Mouse (Mus musculus): ENCODE results near the gene Arhgap4.

Gene Arhgap4

DNA sequence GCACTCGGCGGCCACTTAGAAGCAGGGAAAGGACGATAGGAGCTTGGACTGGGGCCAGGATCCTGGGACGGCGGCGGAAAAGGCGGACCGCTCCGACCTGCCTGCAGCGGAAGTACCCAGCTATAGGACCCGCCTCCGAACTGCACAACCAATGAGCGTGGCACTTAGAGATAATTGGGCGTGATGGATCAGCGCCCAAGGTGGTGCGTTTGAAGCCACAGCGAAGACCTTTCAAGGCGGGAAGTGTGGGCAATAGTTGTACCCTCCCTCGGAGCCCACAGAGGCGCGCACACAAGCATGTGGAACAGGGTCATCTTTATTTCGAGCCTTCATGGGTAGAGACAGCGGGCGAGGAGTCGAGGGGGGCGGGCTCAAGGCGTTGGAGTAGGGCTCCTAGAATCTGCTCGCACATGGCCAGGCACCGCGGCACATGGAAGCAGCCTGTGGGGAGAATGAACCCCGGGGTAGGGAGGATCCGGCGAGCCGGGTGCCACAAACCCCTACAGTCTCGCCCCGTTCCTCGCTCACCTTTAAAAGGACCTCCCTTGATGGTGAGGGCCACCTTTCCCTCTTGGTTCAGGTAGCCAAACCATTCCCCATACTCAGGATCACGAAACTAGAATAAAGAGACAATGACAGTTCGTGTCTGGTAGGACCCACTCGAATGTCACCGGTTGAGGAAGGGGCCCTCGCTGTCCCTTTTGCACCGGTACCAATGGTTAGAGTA is at the start of gene Arhgap4, which contains the start of gene Naa10:
Gene Arhgap4, minus strand, starts transcription at position 48 of the 727 bp plus-strand sequence.
Gene Naa10, minus strand, starts transcription at position 122 of the 727 bp plus-strand sequence.
- DNase-seq (ENCODE audit: low read depth, low spot score) = peak; percentile 90

DNA sequence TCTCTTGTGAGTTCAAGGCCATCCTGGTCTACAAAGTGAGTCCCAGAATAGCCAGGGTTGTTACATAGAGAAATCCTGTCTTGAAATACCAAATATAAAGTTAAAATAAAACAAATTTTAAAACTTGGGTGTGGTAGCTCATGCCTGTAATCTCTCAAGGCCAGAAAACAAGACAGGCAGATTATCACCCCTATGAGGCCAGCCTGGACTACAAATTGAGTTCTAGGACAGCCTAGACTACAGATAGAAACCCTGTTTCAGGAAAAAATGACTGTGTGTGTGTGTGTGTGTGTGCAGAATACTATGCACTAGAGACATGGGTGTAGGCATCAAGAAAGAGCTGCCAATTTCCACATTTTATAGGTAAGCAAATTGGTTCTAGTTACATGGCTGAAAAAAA is 49.1 kb upstream of the Arhgap4 start:
- no peak for DNase-seq (ENCODE audit: low read depth, low spot score)

DNA sequence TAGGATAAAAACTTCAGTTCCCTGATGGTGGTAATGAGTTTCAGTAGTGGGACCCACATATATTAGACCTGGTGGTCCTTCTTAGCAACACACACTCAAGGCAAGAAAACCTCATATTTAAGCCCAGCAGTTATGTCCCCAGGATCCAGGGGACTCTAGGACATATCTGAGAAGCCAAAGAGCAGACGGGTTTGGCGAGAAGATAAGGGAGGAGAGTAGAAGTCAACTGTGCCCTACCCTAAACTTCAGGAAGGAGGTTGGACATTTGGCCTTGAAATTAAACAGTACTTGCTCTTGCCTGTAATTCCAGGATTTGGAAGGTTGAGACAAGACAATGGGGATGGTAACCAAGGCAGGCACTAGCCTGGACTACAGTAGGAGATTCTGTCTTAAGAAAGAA is 48.1 kb upstream of the Arhgap4 start:
- DNase-seq (ENCODE audit: low read depth, low spot score) = peak; percentile 33

DNA sequence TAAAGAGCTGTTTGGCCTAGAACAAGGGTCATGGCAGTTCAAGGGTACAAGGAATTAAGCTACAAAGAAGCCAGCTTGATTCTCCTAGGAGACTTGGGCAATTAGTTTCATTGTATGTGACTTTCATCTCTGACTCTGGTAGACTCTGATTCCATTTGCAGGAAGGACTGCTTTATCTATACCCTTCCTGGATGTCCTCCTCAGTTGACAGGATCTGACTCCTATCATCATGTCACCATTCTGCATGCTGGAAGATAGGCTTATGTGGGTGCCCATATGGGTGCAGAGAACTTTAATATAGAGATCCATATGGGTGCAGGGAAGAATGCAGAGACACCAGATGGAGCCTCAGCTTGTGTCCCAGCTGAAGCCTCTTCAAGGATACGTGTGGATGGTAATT is 47.5 kb upstream of the Arhgap4 start:
- no peak for DNase-seq (ENCODE audit: low read depth, low spot score)

DNA sequence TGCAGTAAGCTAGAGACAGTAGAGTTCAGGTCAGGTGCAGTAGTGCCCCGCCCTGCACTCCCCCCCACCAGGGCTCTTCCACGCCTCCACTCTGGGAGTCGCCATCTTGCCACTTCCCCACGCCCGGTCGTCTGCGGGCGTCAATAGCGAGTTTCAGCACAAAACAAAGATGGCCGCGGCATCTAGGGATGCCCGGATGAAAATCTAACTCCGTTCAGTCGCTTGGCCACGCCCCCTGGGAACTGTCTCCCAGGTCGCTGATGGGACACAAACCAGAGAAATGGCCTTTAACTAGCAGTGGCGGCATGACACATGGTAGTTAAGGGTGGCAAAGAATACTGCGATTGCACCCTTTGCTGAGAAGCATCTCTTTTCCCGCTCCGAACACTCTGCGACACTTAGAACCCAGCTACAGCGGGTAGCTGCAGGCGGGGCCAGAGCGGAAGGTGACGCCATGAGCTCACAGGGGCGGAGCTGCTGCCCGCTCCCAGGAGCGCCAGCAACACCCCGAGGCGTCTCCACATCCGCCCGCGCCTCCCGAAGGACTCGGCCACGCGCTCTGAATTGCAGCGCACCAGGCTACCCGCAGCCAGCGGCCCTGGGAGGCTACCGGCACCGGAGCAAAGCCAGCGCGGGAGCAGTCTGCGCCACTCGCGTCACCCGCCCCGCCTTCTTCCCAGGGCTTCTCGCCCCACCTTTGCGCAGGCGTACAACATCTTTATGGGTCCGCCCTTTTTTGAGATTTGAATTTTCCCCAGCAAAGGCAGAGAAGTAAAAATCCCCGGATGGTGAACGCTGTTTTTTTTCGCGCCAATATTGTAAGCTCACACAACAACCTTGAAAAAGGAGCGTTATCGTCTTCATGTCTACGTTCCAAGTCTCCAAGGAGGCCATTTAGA is 45.8 kb upstream of the Arhgap4 start:
- peak; percentile 89 for DNase-seq (ENCODE audit: low read depth, low spot score)

DNA sequence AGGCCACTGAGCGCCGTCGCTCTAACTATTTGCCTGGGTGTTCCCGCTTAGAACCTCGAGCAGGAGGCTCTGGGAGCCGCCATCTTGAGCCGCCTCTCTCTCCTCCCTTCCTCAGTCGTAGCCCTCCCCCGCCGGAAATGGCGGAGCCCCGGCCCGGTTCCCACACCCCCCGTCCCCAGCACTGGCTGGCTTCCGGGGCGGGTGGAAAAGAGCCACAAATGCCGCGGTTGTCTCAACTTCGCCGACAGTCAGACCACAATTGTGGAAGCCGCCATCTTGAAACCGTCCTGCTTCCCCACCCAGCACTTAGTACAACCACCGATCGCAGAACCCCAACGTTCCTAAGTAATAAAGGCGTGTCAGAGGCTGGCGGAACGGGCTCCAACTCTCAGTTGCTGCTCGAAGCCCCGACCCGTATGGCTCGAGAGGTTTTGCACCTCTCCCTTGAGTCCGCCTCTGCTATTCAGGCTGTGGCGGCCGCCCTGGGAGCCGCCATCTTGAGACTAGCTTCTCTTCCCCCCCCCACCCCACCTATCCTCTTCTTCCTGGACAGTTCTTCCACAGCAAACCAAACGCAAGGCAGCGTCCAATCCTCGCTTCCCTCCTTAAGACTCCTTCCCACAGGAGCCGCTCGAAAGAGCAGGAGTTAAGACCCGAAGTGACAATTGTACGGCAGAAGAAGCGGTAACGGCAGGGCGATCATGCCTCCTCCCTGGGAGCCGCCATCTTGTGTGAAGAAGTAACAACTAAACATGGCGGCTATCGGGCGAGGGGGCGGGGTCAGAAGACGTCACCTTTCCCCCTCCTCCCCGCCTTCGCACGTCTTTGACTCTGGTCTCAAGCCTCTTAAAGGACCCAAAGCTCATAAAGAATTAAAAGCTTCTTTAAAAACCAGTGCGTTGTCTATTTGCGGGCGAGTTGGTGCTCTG is 44.8 kb upstream of the Arhgap4 start, which contains the start of gene Hcfc1:
Gene Hcfc1, minus strand, starts transcription at position 110 of the 929 bp plus-strand sequence.
- peak; percentile 85 for DNase-seq (ENCODE audit: low read depth, low spot score)

DNA sequence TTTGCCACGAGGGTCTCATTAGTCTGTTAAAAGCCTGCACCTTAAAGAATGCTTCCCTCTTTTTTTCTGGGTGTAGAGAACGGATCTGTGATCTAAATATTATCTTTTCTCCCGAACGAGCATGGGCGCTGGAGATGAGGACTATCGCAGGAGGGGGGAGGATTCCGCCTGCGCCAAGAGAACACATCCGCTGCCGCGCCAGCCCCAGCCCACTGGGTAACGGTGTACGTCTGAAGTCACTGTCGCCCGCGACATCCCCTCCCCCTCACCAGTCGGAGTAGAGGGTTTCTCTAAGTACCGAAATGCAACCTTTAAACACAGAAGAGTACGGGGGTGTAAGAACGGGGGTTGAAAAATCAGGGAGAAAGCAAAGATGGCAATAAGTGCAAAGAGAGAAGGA is 43.6 kb upstream of the Arhgap4 start:
- peak; percentile 32 for DNase-seq (ENCODE audit: low read depth, low spot score)

DNA sequence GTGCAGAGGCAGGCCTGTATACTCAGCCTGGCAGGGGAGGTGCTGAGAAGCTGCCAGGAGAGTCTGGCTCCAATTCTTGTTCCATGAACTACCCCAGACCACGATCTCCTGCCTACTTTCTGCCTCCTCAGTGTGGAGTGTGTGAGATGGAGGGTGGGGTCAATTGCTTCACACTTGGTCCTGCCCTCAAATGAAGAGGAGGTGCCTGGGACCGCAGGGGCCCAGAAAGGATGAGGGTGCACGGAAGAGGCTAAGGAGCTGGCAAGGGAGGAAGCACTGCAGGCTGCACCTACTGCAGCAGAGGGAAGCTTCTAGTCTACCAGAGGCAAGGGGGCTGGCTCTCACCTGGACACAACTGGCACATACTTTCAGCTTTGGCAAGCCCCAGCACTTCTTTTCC is 42.7 kb upstream of the Arhgap4 start:
- no peak for DNase-seq (ENCODE audit: low read depth, low spot score)

DNA sequence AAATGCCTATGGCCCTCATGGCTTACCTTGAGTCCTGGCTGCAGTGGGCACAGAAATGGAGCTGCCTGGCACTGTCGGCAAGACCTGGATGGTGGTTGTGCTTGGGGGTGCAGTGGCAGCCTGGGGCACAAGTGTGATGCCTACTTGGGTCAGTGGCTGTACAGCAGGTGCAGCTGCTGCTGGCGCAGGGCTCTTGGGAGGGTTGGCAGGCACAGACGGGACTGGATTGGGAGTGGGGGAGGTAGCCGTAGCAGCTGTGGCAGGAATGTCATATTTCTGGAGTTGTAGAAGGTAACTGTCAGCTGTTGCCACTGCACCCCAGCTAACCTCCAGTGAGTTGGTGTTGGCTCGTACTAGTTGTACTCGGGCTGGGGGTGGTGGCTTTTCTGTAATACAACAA is 33.3 kb upstream of the Arhgap4 start:
- no peak for DNase-seq (ENCODE audit: low read depth, low spot score)

DNA sequence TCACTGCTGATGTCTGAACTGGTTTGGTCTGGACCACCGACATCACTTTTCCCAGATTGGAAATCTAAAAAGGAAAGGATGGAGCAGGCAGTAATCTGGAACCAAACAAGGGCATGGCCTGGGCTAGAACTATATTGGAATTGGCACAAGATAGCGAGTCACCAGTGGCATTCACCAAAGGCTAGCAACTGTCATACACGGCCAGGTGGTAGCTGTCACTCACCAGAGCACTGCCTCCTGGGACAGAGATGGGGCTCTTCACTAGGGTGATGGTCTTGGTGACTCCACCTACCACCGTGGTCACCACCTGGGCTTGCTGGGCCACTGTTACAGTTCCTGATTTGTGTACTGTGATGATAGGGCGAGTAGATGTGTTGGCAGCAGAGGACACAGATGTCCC is 30.9 kb upstream of the Arhgap4 start:
- no peak for DNase-seq (ENCODE audit: low read depth, low spot score)

DNA sequence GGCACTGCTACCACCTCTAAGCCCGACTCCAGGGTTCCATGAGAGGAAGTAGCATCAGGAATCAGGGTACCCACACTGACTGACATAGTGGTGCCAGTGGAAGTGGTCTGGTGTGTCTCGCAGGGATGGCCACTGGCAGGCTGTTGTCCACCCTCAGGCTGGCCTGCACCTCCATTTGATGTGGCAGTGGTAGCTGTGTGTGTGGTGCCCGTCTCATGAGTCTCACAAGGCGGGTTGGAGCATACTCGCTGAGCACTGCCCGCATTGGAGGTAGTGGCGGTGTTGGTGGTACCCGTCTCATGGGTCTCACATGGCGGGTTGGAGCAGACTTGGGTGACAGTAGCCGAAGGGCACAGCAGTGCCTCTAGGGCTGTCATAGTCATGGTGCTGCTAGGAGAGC is 27.7 kb upstream of the Arhgap4 start:
- no peak for DNase-seq (ENCODE audit: low read depth, low spot score)

DNA sequence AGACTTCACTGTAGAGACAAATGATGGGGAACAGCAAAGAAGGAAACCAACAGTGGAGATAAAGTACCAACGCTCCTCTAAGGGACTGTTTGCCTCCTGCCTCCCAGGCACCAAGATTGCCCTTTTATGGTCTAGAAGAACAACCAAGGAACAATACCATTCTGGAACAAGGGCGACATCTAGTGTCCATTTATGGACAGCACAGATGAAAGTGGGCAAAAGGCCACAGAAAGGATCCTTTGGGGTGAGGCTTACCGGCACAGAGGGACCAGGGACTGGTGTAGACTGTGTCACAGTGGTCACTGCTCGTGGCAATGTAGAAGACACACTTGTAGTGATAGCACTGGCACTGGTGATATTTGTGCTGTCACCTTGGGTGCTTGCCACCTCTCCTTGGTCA is 27.0 kb upstream of the Arhgap4 start:
- DNase-seq (ENCODE audit: low read depth, low spot score) = peak; percentile 57

DNA sequence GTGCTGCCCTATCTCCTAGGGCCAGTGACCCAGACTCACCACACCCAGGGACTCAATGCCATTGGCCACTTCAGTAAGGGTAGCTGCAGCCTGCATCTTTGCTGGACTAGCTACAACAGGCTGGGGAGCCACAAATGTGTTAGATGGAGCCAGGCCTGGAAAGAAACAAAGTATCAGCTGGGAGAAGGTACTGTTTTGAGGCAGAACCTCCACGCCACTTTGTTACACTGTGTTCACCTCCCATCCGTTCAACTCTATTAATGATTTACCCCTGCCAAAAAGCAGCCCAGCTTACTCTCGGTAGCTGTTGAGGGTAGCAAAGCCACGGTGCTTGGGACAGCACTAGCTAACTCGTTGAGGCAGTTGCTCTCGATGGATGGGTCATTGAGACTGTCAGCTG is 25.2 kb upstream of the Arhgap4 start:
- DNase-seq (ENCODE audit: low read depth, low spot score) = no peak

DNA sequence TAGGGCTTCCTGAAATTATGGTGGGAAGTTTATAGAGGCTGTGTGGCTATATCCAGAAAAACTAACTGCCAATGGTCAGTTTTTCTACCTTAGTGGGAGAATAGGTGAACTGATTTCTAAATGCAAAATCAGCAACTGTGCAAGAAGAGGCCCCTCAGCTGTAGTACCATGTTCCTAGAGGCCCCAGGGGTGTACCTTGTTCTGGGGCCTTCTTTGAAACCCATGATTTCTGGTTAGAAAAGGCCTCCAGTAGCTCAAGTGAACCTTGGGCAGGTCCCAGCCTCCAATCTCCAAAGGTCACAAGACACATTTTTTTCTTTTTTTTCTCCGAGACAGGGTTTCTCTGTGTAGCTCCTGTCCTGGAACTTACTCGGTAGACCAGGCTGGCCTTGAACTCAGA is 20.6 kb upstream of the Arhgap4 start:
- DNase-seq (ENCODE audit: low read depth, low spot score) = no peak

DNA sequence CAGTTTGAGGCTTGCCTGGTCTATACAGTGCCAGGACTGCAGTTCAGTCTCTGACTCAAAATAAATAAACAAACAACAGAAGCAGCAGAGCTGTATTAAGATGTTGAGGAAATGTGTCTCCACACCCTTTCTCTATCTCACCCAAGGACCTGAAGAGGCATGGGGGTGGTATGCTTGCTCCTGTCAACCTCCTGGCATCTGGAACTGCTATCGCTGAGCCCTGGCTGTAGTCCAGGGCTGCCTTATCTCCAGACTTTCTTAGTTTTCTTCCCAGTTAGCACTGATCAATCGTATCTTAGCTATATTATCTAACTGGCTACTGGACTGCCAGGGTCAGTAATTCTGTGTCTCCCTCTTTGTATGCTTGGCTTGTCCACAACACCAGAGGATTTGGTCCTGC is 20.2 kb upstream of the Arhgap4 start:
- DNase-seq (ENCODE audit: low read depth, low spot score) = no peak

DNA sequence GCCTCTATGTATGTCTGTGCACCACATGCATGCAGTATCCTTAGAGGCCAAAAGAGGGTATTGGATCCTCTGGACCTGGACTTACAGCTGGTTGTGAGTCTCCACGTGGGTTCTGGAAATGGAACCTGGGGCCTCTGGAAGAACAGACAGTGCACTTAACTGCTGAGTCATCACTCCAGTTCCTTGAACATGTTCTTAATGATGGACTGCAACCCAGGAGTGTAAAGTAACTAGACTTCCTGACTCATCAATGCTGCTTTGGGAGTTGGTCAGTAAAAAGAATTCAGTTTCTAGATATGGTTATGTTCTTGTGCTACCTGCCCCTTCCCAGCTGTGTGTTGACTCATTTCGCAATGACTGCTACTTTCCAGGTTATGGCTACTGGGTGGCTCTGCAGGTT is 10.2 kb upstream of the Arhgap4 start:
- no peak for DNase-seq (ENCODE audit: low read depth, low spot score)

DNA sequence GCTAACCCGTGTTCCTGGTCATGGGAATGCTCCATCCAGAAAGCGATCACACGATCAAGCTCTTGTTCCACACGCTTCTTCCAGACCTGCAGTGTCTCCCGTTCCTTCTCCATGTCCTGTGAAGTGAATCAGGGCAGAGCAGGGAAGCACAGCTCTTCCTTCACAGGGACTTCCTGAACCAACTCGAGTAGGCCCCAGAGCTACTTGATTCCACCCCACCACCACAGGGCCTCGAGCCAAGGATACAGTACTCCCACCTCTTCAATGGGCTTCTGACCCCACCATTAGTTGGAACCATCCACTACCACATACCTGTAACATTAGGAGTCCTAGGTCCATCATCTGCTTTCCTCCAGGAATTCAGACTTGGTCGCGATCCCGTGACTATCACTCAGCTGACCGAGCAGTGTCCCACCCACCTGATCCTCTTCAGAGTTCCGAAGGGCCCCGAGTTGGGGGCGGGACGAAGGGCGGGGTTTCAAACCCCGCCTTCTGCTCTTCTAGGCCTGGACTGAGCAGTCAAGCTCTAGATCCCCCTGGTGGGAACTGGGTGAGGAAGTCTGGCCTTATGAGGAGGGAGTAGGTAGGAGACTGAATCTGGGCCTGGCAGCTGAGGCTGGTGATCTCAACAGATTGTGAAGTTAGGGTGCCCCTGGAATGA is 8.9 kb upstream of the Arhgap4 start, which contains the start of gene Renbp:
Gene Renbp, minus strand, starts transcription at position 449 of the 661 bp plus-strand sequence.
- DNase-seq (ENCODE audit: low read depth, low spot score) = peak; percentile 89

DNA sequence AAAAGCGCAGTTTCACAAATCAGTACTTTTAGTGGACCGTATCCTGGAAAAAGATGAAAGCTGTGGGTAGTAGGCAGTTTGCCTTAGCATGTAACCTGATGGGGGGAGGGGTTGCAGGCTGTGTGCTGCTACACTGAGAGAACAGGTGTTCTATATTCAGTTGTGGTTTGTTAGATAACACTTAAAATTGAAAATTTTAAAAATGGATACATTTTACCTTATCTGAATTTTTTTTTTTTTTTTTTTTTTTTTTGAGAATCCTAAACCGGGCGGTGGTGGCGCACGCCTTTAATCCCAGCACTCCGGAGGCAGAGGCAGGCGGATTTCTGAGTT is 846 bp upstream of the Arhgap4 start:
- DNase-seq (ENCODE audit: low read depth, low spot score) = no peak

DNA sequence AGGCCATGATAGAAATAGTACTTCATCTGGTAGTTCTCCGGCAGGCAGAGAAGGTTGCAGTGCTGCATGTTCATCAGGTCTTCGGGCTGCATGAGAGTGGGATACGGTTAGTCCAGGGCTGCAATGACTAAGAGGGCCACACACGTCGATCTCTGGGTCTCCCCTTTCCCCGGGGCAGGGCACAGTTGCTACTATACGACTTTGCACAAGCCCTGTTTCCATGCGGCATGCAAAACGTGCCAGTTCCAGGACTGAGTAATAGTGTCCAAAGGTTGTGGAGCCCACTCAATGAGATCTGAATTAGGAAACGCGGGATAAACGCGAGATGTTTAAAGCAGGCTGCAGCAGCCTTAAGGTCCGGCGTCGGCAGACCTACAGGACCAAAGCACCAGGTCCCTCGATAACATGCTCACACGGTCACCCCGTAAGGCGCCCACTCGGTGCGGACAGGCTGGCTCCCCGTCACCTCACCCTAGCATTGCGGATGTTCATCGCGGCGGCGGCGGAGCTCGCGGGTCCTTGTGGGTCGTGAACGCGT is 316 bp downstream of the Arhgap4 start:
- DNase-seq (ENCODE audit: low read depth, low spot score) = no peak

DNA sequence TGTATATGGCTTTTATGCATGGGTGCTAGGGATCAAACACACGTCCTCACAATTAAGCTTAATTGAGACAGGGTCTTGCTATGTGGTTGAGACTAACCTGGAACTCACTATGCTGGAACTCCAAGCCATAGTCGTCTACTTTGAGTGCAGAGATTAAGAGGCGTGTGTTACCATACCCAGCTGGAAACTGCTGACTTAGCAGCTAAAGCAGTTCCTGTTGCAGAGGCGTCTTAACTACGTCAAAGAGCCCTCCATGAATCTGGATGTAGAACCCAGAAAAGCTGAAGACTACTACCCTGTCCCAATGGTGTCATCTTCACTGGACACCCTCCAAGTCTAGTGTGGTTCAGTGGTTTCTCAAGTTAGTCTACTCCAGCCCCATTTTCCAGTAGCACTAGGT is 3.0 kb downstream of the Arhgap4 start:
- DNase-seq (ENCODE audit: low read depth, low spot score) = no peak

DNA sequence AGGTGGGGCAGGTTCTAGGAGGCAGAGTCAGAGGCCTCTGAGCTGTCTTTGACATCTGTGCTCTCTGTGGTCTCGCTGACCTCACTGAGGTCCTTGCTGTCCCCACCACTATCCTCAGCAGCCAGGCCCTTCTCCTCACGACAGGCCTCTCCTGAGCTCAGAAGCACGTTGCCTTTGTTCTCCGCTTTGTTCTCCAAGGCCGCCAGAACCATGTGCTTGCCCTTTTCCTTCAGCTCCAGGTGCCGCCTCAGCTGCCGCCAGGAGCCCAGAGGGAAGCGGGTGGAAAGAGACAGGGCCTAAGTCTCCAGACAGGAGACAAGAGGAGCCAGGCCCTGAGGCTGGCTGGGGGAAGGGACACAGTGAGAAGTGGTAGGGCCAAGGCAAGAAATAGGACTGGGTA is 4.7 kb downstream of the Arhgap4 start:
- no peak for DNase-seq (ENCODE audit: low read depth, low spot score)

Measured in ES-CJ7 (cell line).